Mouse (Mus musculus): ENCODE data around the gene Bst2.

Gene Bst2

GRCm38 (mm10) chr8:71485142-71486135 is 51.8 kb downstream of the Bst2 start, which contains the start of gene Ano8:
TSS of gene Ano8 (minus strand) at chr8:71485963.
- peak; percentile 75 to 76 for DNase-seq (ENCODE audit: low spot score in 2 of 2)

- DNase-seq (ENCODE audit: low spot score in 2 of 2) = no peak
Measured at GRCm38 (mm10) chr8:71484736-71485135, 52.5 kb downstream of the Bst2 start.

Measured in urinary bladder, adult 18-20 months (tissue).